Mouse (Mus musculus): ENCODE data around the gene Pex7.

The Pex7 gene

GRCm38 (mm10) chr10:19934384-19935294 lies 27.1 kb upstream of the Pex7 start, which contains the start of gene Map3k5:
TSS of gene Map3k5 (plus strand) at chr10:19934472.
- in situ Hi-C loops (cut with MseI, MboI), result loop anchor here (10.0 to 25.0 kb wide), 2 partner anchors 128 to 140 kb away; no protein-coding TSS in a partner anchor

- in situ Hi-C loops (cut with MseI, MboI), result loop anchor here (10.0 to 25.0 kb wide), 2 partner anchors 129 to 141 kb away; no protein-coding TSS in a partner anchor
Measured at GRCm38 (mm10) chr10:19933511-19934383, 26.3 kb upstream of the Pex7 start.

GRCm38 (mm10) chr10:19932986-19933385 lies 25.5 kb upstream of the Pex7 start:
- in situ Hi-C loops (cut with MseI, MboI), result loop anchor here (10.0 to 25.0 kb wide), 2 partner anchors 129 to 142 kb away; no protein-coding TSS in a partner anchor

GRCm38 (mm10) chr10:19928205-19928604 lies 20.7 kb upstream of the Pex7 start:
- in situ Hi-C loops (cut with MseI, MboI), result loop anchor here in 1 of 2 experiments (25.0 kb wide), 1 partner anchor 134 kb away; no protein-coding TSS in a partner anchor

- in situ Hi-C loops (cut with MseI, MboI), result loop anchor here in 1 of 2 experiments (25.0 kb wide), 1 partner anchor 136 kb away; no protein-coding TSS in a partner anchor
Measured at GRCm38 (mm10) chr10:19926391-19926897, 19.0 kb upstream of the Pex7 start.

- in situ Hi-C loops (cut with MseI, MboI), result no loop called here
Measured at GRCm38 (mm10) chr10:19924256-19924655, 16.8 kb upstream of the Pex7 start.

- in situ Hi-C loops (cut with MseI, MboI), result no loop called here
Measured at GRCm38 (mm10) chr10:19922410-19922809, 14.9 kb upstream of the Pex7 start.

- in situ Hi-C loops (cut with MseI, MboI), result no loop called here
Measured at GRCm38 (mm10) chr10:19915301-19915700, 7.8 kb upstream of the Pex7 start.

GRCm38 (mm10) chr10:19913806-19914205 lies 6.3 kb upstream of the Pex7 start:
- in situ Hi-C loops (cut with MseI, MboI), result no loop called here

GRCm38 (mm10) chr10:19911583-19911982 lies 4.1 kb upstream of the Pex7 start:
- in situ Hi-C loops (cut with MseI, MboI), result no loop called here

GRCm38 (mm10) chr10:19910516-19910915 lies 3.0 kb upstream of the Pex7 start:
- in situ Hi-C loops (cut with MseI, MboI), result no loop called here

- in situ Hi-C loops (cut with MseI, MboI), result no loop called here
Measured at GRCm38 (mm10) chr10:19908076-19908475, 587 bp upstream of the Pex7 start.

GRCm38 (mm10) chr10:19904077-19904820 lies 3.2 kb downstream of the Pex7 start:
- in situ Hi-C loops (cut with MseI, MboI), result no loop called here

- in situ Hi-C loops (cut with MseI, MboI), result no loop called here
Measured at GRCm38 (mm10) chr10:19901992-19902391, 5.5 kb downstream of the Pex7 start.

- in situ Hi-C loops (cut with MseI, MboI), result no loop called here
Measured at GRCm38 (mm10) chr10:19900191-19900590, 7.3 kb downstream of the Pex7 start.

GRCm38 (mm10) chr10:19893976-19894375 lies 13.5 kb downstream of the Pex7 start:
- in situ Hi-C loops (cut with MseI, MboI), result loop anchor here in 1 of 2 experiments (5.0 kb wide), 1 partner anchor 187 kb away; no protein-coding TSS in a partner anchor

GRCm38 (mm10) chr10:19893146-19893545 lies 14.3 kb downstream of the Pex7 start:
- in situ Hi-C loops (cut with MseI, MboI), result loop anchor here in 1 of 2 experiments (5.0 kb wide), 1 partner anchor 186 kb away; no protein-coding TSS in a partner anchor

- in situ Hi-C loops (cut with MseI, MboI), result loop anchor here in 1 of 2 experiments (5.0 kb wide), 1 partner anchor 184 kb away; no protein-coding TSS in a partner anchor
Measured at GRCm38 (mm10) chr10:19891686-19892085, 15.8 kb downstream of the Pex7 start.

- in situ Hi-C loops (cut with MseI, MboI), result loop anchor here in 1 of 2 experiments (5.0 kb wide), 1 partner anchor 183 kb away; no protein-coding TSS in a partner anchor
Measured at GRCm38 (mm10) chr10:19889908-19890307, 17.6 kb downstream of the Pex7 start.

GRCm38 (mm10) chr10:19886249-19886648 lies 21.2 kb downstream of the Pex7 start:
- in situ Hi-C loops (cut with MseI, MboI), result no loop called here

All from mouse trophoblast stem cell (cell line).